Mouse (Mus musculus) cortical plate, adult 2 months (tissue): ENCODE results near the gene Gfpt2.

Experiments used
- CTCF ChIP-seq: fragments of 200-500 bp; IDR thresholded peaks from 2 replicates; pipeline ENCODE4 v1.5.1; 2011; ENCODE audit warnings: mild to moderate bottlenecking, control low read depth, low read length; ENCODE audit not compliant: insufficient read depth; ENCODE audit errors: extremely low read depth
- POLR2A ChIP-seq: fragments of 200-500 bp; IDR thresholded peaks from 2 replicates; pipeline ENCODE4 v1.6.1; 2011; ENCODE audit warnings: mild to moderate bottlenecking, low read length, control low read depth; ENCODE audit not compliant: insufficient read depth; ENCODE audit errors: extremely low read depth

DNA sequence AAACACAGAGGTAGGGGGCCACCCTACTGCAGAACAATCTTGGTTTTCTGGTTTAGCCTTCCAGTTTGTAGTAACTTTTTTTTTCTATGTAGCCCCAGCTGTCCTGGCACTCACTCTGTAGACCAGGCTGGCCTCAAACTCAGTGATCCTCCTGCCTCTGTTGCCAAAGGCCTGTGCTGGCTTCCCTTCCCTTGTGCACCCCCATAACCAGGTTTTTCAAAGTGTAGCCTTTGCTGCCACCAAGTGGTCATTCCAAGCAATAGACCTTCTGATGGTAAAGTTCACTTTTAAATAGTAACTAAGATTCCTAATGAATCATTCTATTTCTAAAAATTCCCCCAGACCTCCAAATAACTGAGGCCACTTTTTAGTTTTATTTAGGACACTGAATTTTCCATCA lies 75.8 kb downstream of the Gfpt2 start:
- TF ChIP-seq CTCF (peak; percentile 65), POLR2A (no peak)
